Mouse (Mus musculus) mature B cell (primary cell): ENCODE data around the gene Fat1.

Experiments
- in situ Hi-C: fragments of 300-500 bp; cut with MboI; formaldehyde crosslinking; loops from 2 replicates; pipeline ENCODE4 v1.14.3; 2019

The Fat1 gene

DNA sequence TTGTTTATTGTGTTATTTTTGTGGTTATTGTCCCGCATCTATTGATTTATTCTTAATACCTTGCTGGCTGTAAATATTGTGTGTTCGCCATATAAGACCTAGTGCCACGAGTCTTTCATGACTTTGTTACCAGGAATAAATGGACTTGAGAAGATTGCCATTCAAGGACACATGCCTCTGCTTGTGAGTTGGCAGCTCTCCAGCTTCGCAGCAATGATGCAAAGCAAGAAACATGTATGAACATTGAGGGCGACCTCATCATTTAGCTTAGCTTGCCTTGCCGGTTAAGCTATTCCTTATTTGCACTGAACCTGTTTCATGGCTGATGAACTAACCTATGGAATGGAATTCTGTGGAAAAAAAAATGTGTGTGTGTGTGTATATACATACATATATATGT, 26.2 kb downstream of the Fat1 start:
- in situ Hi-C loops, result no loop called here

DNA sequence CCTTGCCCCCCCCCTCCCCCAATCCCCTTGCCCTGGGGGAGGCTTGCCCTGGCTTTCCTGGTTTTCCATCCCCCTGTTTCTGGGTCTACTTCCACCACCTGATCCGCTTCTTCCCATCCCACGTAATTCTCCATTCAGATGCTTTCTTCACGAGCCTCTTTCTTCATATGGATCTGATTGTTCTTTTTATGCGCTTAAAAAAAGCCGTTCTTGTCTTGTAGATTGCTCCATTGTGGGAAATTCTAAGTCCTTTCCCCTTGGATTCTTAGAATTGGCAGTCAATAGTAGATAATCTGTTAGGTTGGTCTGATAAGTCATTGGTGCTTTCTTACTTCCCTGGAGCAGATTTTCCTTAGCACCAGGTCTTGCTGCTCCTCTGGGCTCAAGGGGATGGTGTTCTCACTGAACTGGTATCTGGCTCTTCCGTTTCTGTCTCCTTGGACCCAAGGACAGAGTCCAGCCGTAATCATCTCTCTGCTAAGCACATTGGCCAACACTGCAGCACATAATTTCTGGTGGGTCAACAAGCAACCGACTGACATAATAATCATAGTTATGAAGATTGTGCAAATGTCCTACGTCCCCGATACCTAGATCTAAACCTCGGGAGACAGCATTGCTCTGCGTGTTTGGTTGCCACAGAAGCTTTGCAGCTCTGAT, 27.5 kb downstream of the Fat1 start:
- in situ Hi-C loops, result no loop called here

DNA sequence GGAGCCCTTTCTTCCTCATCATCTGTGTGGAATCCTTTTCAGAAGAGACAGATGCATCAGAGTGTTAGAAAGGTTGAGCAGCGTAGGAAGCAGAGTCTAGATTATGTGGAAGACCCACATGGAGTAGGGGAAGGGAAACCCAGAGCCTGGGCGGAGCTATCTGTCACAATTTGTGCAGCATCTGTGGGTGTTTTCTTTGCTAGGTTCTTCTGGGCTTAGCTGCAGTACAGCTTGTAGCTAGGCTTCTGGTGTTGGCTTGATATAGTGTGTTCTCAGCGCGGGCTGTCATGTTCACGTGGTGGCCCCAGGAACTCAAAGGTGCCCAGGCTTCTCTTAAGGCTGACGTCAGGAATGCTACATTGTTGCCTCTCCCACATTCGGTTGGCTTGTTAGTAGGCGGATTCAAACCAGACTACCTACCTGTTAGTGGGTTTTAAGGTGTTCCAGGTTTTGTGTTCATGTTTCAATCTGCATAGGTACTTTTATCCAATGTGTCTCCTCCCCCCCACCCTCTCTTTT, 32.3 kb downstream of the Fat1 start:
- in situ Hi-C loops, result no loop called here

DNA sequence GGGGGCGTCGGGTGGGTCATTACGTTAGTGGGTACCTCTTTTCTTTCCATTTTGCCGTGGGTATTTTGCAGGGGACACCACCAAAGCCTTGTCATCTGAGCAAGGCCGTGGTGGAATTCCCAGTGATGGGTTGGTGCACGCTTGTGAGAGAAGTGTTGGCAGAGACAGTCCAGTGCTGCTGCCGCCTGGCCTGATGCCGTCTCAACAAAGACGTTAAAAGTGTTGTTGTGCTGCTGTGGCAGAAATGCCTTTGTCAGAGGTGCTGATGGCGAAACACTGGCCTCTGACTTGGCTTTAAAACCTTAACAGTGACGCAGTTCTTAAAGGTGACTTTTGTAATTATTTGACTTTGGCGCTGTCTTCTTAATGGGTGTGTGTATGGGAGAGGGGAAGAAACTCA, 34.8 kb downstream of the Fat1 start:
- in situ Hi-C loops, result no loop called here

DNA sequence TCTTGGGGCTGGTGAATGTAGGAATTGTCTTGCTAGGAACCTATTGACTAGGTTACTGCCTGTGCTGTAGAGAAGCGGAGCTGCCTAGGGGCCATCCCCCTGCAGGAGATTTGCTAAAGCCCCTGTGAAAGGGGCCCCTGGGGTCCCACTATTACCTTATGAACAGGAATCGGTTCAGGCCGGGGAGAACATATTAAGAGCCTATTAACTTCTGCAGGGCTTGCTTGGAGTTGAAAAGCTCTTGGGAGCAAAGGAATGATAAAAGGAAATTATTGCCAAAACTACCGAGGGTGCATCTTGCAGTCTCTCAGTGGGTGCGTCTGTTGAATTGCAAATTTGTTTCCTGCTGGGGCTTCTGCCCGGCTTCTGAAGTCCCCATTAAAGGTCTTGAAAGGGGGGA, 36.1 kb downstream of the Fat1 start:
- in situ Hi-C loops, result no loop called here

DNA sequence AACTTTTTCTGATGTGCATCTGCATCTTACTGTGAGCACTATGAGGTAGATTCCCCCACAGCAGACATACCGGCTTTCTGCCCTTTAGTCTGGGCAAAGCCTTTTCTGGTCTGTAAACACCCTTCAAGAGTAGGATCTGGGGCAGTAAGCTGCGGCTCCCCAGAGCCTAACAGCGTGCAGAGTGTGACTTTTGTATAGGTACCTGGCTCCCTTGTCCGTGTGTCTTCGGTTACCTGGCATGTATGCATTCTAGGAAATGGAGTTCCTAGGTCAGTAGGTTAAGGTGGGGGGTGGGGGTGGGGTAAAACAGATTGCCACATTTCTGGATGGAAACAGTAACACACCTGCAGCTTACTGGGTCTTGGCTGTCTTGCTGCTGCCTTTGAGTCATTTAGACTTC, 36.7 kb downstream of the Fat1 start:
- in situ Hi-C loops, result no loop called here

DNA sequence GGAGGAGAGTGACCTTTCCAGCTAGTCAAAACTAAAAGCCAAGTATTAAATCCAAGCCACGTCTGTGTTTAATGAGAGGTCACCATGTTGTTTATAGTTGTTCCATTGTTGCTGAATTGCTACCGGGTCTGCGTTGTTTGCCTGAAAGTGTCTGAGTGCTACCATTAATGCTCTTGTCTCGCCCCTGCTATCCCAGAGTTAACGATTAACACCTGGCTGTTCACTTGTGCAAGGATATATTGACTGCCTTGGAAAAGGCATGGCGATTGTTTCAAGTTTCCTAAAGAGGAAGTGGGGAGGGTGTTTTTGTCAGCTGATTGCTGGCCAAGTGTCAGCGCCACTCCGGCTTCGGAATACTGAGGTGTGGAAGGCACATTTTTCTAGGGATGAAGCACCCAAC, 39.9 kb downstream of the Fat1 start:
- in situ Hi-C loops, result no loop called here

DNA sequence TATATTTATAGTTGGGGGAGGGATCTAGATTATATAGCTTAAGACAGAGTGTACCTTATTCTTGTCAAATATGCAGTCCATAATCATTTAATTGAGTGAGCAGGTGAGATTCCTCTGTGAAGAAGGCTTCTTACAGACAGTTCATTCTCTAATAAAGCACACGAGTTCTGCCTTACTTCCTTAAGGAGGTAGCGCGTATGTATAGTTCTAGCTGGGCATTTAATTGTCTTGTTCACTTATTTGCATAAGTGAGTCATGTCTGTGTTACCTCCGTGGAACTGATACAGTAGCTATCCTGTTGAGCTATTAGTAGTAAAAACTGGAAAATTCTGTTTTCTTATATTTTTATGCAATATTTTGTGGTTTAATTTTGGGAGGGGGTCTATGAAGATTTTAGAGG, 40.4 kb downstream of the Fat1 start:
- in situ Hi-C loops, result no loop called here

DNA sequence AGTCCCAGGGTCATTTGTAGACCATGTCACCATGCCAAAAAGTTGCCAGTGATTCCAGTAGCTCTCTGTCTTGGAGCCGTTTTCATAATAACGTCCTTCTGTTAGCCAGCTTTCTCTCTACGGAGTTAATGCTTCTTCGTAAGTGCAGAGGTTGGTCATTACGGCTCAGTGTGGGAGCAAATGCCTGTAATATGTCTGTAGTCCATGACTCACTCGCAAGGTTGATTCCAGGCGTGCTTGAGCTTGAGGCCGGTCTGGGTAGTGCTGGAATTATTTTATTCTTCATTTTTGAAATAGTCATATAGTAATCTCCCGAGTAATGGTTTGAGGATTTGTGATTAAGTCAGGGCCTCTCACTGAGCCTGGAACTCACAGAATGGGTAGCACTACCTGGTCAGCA, 43.4 kb downstream of the Fat1 start:
- in situ Hi-C loops, result no loop called here

DNA sequence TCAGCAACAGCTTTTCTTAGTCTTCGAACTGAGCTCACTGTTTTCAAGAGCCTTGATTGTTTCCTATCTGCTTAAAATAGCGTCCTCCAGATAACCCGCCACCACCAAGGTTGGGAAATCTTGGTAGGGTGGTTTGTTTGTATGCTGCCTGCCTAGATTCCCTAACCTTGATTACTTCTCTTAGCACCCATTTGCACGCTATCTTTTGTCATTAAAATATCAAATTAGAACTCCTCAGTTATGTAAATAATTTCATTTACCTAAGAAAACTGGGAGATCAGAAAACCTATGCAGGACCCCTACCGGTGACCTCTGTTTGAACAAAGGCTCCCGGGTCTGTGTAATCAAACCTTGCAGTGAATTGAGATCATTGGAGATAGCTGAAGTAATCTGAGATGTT, 44.0 kb downstream of the Fat1 start:
- in situ Hi-C loops, result no loop called here

DNA sequence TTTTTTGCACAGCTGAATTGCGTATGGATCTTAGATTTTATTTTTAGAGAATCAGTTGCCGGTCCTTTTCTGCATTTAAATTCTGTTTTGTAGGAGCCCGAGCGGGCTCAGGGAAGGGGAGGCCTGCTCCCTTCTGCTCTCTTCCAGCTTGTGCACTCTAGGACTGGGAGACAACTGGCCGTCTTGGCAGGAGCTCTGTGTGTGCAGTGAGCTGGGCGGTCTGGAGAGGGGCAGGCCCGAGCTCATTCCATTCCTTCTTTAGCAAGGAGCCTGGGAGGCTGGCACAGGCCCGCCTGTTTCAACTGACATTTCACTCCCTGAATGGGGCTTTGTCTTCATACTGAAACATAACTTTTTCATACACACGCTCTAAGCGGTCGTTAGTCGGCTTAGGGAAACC, 44.8 kb downstream of the Fat1 start:
- in situ Hi-C loops, result no loop called here

DNA sequence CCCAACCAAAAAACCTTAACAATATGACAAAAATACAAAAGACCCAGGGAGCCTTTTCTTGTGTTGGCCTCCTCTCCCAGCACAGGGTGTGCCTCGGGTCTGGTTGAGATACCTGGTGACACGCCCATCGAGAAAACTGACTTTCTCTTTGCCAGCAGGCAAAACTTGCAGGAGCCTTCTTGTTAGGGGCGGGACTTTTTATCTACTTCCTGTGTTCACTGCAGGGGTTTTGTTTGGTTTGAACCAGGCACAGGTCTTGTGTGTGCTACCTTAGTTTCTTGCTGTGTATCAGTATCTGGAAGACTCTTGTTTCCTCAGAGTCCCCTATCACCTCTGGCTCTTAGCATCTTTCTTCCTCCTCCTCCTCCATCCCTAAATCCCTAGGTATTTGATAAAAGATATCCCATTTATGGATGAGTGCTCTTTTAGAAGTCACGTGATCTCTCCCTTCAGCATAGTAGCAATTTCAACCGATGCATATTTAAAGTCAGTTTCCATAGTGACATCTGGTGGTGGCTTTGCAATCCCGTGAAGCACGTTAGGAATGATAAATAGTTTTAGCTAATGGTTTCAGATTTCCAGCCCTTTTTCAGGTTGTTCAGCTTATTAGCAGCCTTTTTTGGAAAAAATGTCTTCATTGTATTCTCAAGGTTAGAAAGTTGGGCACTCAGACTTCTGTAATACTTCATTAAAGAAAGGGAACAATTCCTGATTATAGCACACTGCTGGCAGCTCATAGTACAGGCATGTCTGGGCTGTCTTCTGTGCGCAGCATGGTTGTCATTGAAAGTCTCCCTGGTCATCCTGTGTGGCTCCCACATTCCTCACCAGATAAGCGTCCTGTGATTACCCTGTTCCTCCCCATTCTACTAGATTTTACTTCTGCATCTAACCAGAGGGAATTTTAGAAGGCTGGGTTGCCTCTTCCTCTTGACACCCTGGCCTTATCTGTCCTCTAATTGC, 50.4 kb downstream of the Fat1 start:
- in situ Hi-C loops, result no loop called here

DNA sequence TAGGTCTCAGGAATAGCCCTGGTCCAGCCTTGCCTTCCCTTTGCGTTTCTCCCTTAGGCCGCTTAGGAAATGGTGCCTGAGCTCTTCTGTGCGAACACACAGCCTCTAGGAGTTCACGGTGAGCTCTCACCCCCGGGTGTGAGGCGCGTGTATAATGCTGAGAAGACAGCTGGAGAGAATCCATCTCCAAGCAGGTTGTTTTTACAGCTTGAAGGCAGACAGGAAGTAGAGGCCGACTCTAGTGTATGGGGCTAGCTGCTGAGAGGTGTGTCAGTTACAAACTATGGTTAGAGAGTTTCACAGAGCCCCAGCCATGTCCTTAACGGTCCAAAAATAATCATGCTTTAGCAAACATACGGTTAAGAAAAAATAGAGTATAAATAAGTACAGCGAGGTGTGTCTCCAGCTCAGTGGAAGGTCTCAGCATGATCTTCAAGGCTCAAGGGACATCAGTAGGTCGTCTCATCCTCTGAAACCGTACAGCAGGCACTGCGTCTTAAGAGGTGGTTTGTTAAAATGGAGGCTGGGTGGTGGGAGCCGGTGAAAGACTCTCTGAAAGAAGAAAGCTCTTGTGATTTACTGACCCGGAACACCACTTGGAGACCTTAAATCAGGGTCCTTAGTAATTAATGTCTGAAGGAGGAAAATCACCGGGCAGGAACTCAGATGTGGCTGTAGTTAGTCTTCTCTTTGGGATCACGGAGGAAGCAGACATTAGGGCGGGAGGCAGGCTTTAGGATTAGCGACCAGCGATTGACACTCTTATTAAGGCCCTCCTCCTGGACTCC, 56.6 kb downstream of the Fat1 start:
- in situ Hi-C loops, result no loop called here

DNA sequence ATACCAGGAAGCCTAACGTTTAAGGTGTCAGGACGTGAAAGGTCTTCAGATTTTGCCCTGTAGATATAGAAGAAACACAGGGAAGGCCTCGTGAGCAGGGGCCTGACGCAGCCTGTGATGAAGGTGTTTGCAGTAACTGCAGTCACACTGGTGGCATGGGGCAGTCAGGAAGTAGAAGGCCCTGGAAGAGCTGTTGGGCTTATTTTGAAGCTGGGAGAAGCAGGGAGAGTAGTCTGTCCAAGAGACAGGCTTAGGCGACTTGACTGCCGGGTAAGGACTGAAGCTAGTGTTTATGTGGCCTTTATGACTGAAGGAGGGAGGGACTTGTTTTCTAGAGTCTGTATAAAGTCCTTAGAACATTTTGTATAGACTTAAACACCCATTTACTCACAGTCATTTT, 57.4 kb downstream of the Fat1 start:
- in situ Hi-C loops, result no loop called here

DNA sequence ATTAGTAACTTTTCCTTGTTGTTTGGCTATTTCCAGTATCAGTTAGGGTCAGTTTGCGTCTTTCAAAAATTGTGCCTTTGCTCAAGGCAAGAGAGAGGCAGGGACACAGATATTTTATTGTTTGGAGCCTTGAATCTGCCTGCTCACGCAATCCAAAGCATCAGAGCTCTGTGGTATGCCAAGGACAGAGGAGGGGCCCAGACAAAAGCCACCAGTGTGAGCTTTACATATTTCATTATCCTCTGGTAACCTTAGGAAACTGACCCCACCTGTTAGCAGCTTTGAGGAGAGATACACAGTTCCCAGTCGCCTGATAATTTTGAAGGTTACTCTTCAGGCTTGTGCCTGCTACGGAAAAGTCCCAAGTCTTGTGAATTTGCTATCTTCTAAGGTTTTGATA, 58.1 kb downstream of the Fat1 start:
- in situ Hi-C loops, result no loop called here

DNA sequence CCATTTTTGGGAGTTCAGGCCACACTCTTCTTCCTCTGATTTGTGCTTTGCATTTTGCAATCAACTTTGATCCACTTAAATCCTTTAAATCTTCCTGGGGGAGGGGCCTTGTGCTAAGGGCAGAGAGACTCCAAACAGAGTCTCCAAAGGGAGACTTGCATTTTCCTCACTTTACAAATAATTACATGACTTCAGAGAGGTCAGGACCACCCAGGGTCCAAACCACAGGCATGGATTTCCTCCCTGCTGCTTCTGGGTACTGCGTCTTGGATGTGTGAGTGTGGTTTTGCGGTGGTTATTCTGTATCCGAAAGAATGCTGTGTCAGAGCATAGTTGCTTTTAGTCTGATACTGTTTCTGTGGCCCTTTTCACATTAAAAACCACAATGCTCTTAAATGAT, 61.2 kb downstream of the Fat1 start:
- in situ Hi-C loops, result no loop called here

DNA sequence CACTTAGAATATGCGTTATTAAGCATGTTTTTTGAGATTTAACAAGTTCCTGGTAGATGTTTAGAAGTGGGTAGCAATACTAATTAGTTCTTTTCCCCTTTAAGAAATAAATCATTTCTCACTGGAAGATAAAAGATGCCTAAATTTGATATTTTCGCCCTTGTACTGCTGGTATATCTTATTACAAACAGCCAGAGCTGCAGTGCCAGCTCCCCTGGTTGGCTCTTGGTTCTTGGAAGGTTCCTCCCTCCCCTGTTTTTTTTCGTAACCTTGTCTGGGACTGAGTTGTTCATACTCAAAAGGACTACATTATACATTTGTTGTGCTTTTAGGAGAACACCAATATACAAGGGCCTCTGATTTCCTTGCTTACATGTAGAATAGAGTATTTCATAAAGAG, 62.1 kb downstream of the Fat1 start:
- in situ Hi-C loops, result no loop called here

DNA sequence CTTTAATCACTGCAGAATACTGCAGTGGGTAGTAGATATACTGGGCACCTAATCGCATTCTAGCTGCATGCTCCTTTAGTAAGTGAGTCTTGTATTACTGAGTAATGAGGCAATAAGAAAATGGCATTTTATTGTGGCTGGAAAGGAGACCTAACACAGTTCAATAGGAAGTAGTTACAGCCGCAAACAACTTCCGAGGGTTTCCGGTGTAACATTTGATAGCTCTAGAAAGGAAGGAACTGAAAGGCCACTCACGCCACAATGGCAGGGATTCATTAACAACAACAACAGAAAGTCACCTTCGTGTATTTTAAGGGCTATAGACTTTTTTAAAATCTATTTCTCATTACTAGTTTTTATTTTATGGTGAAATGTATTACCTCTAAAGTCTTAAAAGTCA, 62.6 kb downstream of the Fat1 start:
- in situ Hi-C loops, result no loop called here

DNA sequence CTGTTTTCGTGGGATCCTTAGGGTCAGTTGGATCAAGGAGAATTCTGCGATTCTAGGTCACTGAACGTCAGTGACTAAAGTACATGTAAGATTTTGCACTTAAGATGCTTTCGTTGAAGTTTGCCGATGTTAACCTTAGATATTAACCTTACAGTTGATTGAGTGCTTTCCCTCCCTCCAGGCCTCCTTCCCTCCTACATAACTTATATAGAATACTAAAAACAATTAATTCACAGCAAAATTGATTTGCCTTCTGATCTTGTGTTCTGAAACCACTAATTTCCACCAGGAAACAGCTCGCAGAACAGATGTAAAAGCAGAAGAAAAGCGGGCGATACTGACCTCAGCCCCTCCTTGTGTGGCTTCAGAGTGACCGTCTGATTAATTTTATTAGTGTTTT, 63.0 kb downstream of the Fat1 start:
- in situ Hi-C loops, result no loop called here

DNA sequence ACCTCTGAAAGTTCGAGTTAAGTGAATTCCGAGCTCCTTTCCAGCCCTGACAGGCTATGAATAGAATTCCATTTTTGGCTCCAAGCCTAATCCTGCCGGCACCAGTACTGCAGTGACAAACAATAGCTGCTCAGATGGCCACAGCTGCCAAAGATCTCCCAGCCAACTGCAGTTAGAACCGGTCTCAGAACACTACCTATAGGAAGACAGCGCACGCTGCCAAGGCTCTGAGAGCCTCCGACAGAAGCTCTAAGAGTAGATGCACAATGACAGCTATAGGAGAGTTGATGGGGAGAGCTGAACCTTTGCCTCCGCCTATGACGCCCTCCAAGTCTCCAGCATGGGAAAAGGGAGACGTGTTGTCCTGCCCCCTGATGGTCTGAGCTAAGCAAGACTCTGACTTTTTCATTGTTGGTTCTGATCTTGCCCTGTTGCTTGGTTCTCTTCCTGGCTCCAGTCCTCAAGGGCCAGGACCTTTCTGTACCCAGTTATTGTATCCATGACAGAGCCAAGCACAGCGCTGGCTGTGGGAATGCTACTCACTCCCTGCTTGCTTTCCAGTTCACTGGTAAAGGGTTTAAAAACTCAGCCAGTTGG, 63.5 kb downstream of the Fat1 start:
- in situ Hi-C loops, result no loop called here

DNA sequence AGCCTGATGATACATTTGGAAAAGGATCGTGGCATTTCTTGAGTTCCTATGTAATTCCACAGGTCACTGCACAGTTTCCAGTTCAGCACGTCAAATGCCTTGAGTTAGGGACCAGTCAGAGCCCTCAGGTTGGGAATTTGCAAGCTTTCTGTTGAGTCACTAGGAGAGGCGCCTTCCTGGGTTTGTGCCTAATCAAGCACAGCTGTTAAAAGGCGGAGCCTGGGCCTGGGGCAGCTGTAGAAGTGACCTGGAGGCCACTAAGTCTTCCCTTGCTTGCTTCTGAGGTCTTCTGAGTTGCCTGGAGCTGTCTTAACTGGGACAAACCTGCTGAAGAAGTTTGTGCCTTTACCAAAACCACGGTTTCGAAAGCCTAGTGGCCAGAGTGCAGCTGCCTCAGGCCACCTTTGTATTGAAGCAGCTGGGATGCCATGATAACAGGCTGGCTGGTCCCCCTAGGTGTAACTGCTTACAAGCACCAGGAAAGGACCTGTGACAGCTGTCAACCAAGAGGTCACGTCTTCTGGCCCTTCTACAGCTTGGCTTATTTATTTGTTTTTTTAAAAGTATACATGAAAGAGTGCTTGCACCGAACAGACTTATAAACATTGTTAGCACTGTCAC, 66.4 kb downstream of the Fat1 start:
- in situ Hi-C loops, result no loop called here

DNA sequence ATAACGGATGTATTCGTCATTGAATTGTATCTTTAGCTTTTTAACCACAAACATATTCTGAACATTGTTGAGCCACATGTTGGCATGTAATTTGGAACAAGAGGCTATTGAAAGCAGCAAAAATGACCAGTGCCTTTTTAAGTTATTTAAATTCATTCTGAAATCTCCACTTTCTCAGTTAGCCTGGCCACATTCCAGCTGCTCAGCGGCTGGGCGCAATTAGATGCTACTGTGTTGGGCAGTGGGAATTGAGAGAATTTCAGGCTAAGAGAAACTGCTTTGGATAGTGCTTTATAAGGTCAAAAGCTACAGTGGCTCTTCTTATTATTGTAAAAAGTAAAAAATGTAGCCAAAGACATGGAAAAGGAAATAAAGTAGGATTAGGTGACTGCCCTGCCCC, 67.4 kb downstream of the Fat1 start:
- in situ Hi-C loops, result no loop called here
